Mouse (Mus musculus) E14TG2a.4 (cell line): ENCODE data around the gene Gipc2.

Experiments
- CTCF ChIP-seq: conservative IDR thresholded peaks from 2 replicates; pipeline ENCODE4 v1.5.1; 2014; ENCODE audit warnings: low read length
- NANOG ChIP-seq: IDR thresholded peaks from 2 replicates; pipeline ENCODE4 v1.6.1; 2014; ENCODE audit warnings: borderline replicate concordance, low read length, mixed read lengths

- TF ChIP-seq CTCF (no peak), NANOG (no peak)
These were observed 14.6 kb upstream of the Gipc2 start for GRCm38 (mm10) chr3:152180624-152181023.
